Mouse (Mus musculus) gastrocnemius, postnatal 4 days (tissue): ENCODE data around the gene Sesn1. TPM values are rescaled to one million over a fixed set of nuclear protein-coding genes. Genes with fewer than 3 reads are reported as not detected.
"Not testable (repeated sequence)": the region's sequence is repeated elsewhere in the genome, so short reads cannot be mapped to it uniquely, and the experiment has no call there.

Source experiments
- DNase-seq, 2 experiments: peaks; one replicate each; pipeline ENCODE4 v3.0.0; 2021 to 2022; ENCODE audit warnings: low spot score in 2 of 2, mixed read lengths in 2 of 2
- long read RNA-seq, 2 experiments: library from polyadenylated mRNA; stranded (forward); transcript quantifications; one replicate each; pipeline ENCODE4 v2.0.0; 2021
- total RNA-seq, 2 experiments: library from RNA; stranded (reverse); gene quantifications; 2 replicates each; pipeline ENCODE4 v1.2.3; 2021

Sesn1 gene
- 10 to 100 TPM; 60.4 to 66.3 TPM for total RNA-seq
- long read RNA-seq, experiment 1, transcript Sesn1-201 (10 exons, 2,600 nt): major isoform, 72 of 103 reads
- long read RNA-seq, experiment 1, transcript Sesn1-202 (10 exons, 3,809 nt): minor isoform, 18 of 103 reads
- long read RNA-seq, experiment 1, partial matches to known transcripts: 11 of 103 reads
- long read RNA-seq, experiment 1, other reads (novel, unspliced or antisense): 2 of 103 reads
- long read RNA-seq, experiment 2, transcript Sesn1-201 (10 exons, 2,600 nt): major isoform, 78 of 111 reads
- long read RNA-seq, experiment 2, transcript Sesn1-202 (10 exons, 3,809 nt): minor isoform, 19 of 111 reads
- long read RNA-seq, experiment 2, partial matches to known transcripts: 11 of 111 reads
- long read RNA-seq, experiment 2, other reads (novel, unspliced or antisense): 3 of 111 reads

DNA sequence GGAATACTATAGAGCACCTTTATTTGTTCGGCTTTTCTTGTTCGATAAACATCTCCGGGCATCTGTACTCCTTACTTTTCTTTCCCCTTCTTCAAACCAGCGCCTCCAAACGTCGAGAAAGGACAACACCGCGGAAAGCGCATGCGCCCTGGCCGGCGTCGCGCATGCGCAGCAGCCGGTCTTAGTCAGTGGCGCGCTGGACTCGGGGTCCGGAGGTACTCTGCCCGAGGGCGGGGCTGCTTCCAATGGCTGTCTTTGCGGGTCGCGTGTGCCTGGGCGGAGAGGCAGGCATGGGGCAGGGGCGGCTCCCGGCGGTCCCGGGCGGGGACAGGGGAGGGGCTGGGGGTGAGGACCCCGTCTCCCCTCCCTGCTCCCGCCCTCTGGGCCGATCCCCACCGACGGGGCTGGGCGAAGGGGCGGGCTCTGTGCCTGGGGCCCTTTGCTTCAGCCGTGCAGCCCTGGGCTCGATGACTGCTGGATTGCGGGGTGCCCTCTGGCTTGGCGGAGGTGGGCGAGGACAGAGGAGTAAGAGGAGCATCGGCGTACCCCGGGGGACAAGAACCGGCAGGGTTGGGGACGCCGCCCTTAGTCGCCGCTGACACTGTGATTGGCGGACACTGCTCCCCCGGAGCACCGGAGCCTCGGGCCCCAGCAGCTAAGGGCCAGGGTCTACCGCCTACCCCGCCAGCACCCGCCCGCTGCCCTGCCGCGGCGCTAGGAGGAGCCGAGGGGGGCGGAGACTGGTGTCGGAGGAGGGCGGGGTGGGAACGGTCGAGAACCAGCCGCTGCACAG is at the start of gene Sesn1, which contains the start of gene Cep57l1:
Sesn1 (plus strand) TSS at position 165 of the 793 bp plus-strand sequence.
Cep57l1 (minus strand) TSS at position 101 of the 793 bp plus-strand sequence.
- DNase-seq: peak; percentile 88 to 95

DNA sequence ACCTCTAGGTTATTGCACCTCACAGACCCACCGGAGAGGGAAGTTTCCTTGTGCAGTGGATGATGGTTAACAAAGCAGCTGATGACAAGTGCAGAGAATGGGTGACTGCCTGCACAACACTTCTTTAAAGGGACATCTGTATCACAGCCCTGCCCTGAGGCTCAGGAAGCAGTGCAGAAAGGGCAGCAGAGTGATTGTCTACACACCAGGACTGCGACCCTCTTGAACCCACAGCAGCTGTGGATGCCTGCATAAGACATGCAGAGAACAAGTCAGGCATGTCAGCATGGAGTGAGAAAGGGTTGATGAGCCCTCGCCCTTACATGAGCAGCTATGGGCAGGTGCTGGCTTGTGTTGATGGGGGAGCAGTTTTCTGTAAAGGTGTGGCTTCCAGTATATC is 48.9 kb upstream of the Sesn1 start:
- DNase-seq: no peak

DNA sequence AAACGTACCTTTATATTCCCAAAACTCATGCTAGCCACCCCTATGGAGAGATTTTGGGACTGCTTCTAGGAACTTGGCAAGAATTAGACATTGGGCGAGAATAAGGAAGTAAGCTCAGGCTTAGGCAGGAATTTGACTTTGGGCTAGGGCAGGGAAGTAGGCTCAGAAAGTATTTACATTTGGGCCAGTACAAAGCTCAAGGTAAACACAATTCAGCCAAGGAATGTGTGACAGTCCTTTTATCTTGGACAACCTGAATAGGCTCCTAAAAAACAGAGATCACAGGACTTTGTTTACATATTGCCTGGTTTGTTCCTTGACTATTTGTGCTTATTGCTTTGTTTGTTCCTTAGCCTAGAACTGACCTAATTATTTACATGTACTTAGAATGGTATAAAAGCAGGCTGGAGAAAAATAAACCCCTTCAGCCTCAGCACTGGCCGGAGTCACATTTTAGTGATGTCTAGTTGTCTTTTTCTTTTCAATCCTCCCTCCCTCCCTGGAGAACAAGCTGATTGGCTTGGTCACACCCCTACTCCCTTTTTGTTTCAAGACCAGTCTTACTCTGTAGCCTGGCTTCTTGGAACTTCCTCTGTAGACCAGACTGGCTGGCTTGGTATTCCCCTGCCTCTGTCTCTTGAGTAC is 45.9 kb upstream of the Sesn1 start:
- no peak for DNase-seq

DNA sequence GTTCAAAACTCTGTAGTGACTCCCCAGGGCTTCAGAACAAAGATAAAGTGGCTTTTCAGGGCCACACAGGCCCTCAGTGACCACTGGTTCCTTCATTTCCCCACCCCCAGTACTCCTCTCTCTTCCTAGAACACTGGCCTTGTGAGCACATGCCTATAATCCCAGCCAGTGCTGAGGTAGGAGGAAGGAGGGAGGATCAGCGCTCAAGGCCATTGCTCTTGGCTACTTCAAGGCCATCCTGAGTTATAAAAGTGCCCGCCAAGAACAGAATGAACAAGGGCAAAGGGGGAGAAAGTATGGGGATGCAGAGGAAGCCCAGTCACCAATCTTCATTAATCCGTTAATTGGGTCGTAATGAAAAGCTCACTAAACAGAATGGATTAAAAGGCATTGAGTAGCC is 44.1 kb upstream of the Sesn1 start:
- DNase-seq: no peak

DNA sequence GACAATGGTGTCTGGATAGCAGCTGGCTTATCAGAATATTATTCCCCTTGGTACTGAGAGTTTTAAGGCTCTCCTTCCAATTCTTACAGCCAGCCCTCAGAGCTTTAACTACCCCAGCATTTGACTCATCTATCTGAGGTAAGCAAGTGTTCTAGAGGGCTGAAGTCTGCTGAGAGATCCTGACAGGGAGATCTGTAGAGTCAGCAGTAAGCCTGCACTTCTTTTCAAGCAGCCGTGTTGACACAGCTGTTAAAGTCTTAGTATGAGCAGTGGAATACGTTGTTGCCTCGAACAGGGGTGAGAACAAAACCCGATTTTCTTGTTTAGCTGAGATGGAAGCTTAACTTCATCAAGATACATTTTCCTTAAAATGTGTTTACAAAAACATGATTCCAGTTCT is 43.5 kb upstream of the Sesn1 start:
- no peak for DNase-seq

- no peak for DNase-seq
These were observed 42.5 kb upstream of the Sesn1 start for GRCm38 (mm10) chr10:41767254-41767653.

DNA sequence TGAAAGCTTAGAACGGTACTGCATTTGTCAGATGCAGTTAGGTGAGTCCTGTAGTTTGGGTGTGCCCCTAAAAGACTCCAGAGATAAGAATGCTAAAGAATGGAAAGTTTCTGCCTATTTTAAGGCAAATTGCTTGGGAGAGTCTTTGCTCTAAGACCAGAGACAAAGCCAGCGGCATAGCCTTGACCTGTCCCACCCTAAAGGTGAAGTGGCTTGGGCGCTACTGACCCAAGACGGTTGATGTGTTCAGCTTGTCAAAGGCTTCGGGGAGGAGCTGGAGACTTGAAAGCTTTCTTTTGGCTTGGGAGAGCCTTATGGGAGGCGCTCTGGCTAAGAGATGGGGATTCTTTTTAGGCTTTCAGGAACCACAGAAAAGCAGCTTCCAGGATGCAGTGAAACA is 17.4 kb upstream of the Sesn1 start:
- no peak for DNase-seq

GRCm38 (mm10) chr10:41797253-41797652 is 12.5 kb upstream of the Sesn1 start:
- DNase-seq: no peak

GRCm38 (mm10) chr10:41803467-41803866 is 6.3 kb upstream of the Sesn1 start:
- no peak for DNase-seq

DNA sequence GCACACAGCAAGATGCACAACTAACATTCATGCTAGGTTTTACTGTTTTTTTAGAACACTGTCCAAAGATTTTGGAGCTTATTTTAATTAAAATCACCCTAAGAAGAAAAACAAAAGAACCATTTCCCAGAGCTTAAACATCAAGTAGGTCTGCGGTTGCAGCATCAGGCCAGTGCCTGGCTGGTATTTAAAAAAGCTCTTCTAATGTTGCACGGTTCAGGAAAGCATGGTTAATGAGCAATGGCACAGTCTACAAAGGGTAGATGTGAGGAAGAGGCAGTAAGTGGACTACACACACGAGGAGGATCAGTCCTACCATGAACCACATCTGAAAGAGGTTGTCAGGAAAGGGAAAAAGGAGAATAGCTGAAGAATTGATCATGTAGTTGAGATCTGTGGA is 5.0 kb upstream of the Sesn1 start:
- DNase-seq: no peak

GRCm38 (mm10) chr10:41805729-41806355 is 3.9 kb upstream of the Sesn1 start:
- DNase-seq: no peak

- DNase-seq: peak; percentile 33 to 82
These were observed 510 bp upstream of the Sesn1 start for GRCm38 (mm10) chr10:41809080-41809770.

GRCm38 (mm10) chr10:41810564-41811455 is 1.1 kb downstream of the Sesn1 start:
- no peak for DNase-seq

DNA sequence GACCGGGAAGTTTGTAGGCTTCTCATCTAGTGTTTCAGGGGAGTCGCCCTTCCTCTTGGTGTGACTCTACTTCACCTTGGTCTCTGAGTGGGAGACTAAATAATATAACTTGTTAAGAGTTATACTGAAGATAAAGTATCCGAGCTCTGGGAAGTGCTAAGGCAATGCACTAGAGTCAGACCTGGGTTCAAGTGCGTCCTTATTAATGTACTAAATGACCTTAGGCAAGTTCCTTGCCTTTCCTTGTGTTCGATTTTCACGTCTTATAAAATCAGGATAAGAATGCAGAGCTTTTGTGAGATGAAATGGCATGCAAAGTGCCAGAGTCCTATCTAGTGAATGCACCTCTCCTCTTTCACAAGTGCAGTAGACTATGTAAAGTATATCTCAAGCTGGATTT is 2.8 kb downstream of the Sesn1 start:
- no peak for DNase-seq

DNA sequence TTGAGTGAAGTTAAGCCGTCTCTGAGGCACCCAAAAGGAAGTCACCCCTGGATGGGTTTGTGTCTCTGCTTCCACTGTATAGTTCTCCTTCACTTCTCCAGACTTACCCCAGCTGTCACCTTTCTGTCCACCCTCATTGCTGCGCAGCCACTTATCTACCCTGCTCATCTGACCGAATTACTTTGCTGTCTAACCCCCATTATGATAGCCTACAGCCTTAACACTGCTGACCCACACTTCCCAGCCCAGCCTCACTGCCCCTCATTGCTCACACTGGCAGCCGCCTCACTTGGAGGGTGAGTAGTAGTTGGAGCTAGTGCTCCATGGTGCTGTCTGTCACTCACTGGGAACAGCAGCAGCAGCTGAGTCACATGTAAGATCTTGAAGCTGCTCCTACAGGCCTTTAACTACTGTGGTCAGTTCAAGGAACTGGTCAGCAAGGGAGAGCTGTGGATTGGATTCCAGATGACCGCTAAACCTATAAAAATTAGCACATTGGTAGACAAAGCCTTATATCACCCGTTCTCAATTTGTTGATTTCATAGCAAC is 4.6 kb downstream of the Sesn1 start:
- no peak for DNase-seq

DNA sequence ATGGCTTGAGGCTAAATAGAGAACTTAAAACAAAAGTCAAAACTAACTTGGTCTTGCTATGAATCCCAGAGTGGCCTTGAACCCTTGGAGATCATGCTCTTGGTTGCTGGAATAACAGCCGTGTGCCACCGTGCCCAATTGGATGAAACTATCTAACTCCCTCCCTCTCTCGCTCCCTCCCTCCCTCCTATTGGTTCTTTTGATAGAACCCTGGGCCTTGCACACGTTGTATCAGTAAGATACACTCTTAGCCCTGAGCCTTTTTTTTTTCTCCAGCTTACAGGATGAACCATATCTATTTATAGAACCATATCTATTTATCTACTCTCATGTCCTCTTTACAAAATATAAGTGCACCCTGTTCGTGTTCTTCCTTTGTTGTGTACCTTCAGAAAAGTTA is 6.8 kb downstream of the Sesn1 start:
- no peak for DNase-seq

- no peak for DNase-seq
These were observed 8.4 kb downstream of the Sesn1 start for GRCm38 (mm10) chr10:41818036-41818732.

DNA sequence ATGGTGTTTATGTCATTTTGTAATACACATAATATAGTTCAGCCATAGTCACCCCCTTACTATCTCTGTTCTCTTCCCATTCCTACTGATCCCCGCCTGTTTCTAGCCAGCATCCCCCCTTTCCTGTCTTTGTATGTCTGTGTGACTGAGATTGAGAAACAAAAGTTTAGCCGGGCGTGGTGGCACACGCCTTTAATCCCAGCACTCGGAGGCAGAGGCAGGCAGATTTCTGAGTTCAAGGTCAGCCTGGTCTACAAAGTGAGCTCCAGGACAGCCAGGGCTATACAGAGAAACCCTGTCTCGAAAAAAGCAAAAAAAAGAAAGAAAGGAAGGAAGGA is 9.0 kb downstream of the Sesn1 start:
- not testable (repeated sequence) for DNase-seq

GRCm38 (mm10) chr10:41819307-41819706 is 9.6 kb downstream of the Sesn1 start:
- DNase-seq: no peak
